Mouse (Mus musculus) heart, adult 18-20 months (tissue): ENCODE results near the gene Sema7a. TPM values are rescaled to one million over a fixed set of nuclear protein-coding genes. Genes with fewer than 3 reads are reported as not detected.

Source experiments
- DNase-seq, 2 experiments: peaks; one replicate each; pipeline ENCODE4 v3.0.0; 2021 to 2022; ENCODE audit warnings: mixed read lengths in 1 of 2
- total RNA-seq, 2 experiments: library from RNA; stranded (reverse); gene quantifications; 2 replicates each; pipeline ENCODE4 v1.2.3; 2021

The Sema7a gene
- total RNA-seq, 2 experiments from 2014 or later: 31.7 to 31.8 TPM

GRCm38 (mm10) chr9:57959886-57960866 is 20.3 kb downstream of the Sema7a start:
- DNase-seq: peak in 1 of 2 experiments; percentile 12

- DNase-seq: no peak
These were observed 21.3 kb downstream of the Sema7a start for GRCm38 (mm10) chr9:57961226-57961625.

GRCm38 (mm10) chr9:57961863-57962778 is 22.2 kb downstream of the Sema7a start:
- DNase-seq: peak in 1 of 2 experiments; percentile 66

GRCm38 (mm10) chr9:57963249-57963997 is 23.5 kb downstream of the Sema7a start:
- no peak for DNase-seq

- no peak for DNase-seq
These were observed 24.1 kb downstream of the Sema7a start for GRCm38 (mm10) chr9:57963998-57964395.

GRCm38 (mm10) chr9:57964528-57965250 is 24.8 kb downstream of the Sema7a start:
- peak in 1 of 2 experiments; percentile 58 for DNase-seq

GRCm38 (mm10) chr9:57965281-57966185 is 25.6 kb downstream of the Sema7a start:
- DNase-seq: peak in 1 of 2 experiments; percentile 63

- peak; percentile 81 to 84 for DNase-seq
These were observed 27.5 kb downstream of the Sema7a start for GRCm38 (mm10) chr9:57967237-57967960.

- peak; percentile 21 to 65 for DNase-seq
These were observed 28.4 kb downstream of the Sema7a start for GRCm38 (mm10) chr9:57968166-57968771.

GRCm38 (mm10) chr9:57968783-57969542 is 29.1 kb downstream of the Sema7a start:
- DNase-seq: no peak

- DNase-seq: peak; percentile 62 to 88
These were observed 30.0 kb downstream of the Sema7a start for GRCm38 (mm10) chr9:57969736-57970495.

GRCm38 (mm10) chr9:57971413-57971812 is 31.5 kb downstream of the Sema7a start:
- DNase-seq: no peak

- peak; percentile 53 to 75 for DNase-seq
These were observed 32.3 kb downstream of the Sema7a start for GRCm38 (mm10) chr9:57972141-57972591.

GRCm38 (mm10) chr9:57972776-57973439 is 33.0 kb downstream of the Sema7a start:
- DNase-seq: peak in 1 of 2 experiments; percentile 30

GRCm38 (mm10) chr9:57973440-57974066 is 33.6 kb downstream of the Sema7a start:
- peak in 1 of 2 experiments; percentile 11 for DNase-seq

GRCm38 (mm10) chr9:57974221-57974620 is 34.3 kb downstream of the Sema7a start:
- DNase-seq: no peak
